Mouse (Mus musculus) mature B cell (primary cell): Measurements from ENCODE around the gene Camk2g.

Experiments
- in situ Hi-C: fragments of 300-500 bp; cut with MboI; formaldehyde crosslinking; loops from 2 replicates; pipeline ENCODE4 v1.14.3; 2019

Camk2g gene

GRCm38 (mm10) chr14:20785231-20785630 lies 8.7 kb downstream of the Camk2g start:
- in situ Hi-C loops: no loop called here

GRCm38 (mm10) chr14:20784708-20785107 lies 9.2 kb downstream of the Camk2g start:
- in situ Hi-C loops: no loop called here

- in situ Hi-C loops: no loop called here
Observed at GRCm38 (mm10) chr14:20783526-20783925, 10.4 kb downstream of the Camk2g start.

GRCm38 (mm10) chr14:20782860-20783259 lies 11.0 kb downstream of the Camk2g start:
- in situ Hi-C loops: no loop called here

DNA sequence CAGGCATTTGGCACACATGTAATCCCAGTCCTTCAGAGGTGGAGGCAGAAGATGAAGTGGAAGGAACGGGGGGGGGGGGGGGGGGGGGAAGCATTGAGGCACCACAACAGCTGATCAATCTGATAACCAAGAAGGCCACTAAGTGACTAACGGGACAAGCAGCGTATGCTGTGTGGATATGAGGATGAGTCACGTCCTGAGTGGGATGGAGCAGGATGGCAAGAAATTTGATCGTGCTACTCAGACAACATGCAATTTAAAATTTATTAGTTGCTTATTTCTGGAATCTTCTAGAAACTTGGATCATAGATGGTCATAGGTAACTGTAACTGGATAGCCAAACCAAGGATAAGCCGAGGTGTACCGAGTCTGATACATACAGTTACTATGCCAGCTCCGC lies 13.7 kb downstream of the Camk2g start:
- in situ Hi-C loops: no loop called here

DNA sequence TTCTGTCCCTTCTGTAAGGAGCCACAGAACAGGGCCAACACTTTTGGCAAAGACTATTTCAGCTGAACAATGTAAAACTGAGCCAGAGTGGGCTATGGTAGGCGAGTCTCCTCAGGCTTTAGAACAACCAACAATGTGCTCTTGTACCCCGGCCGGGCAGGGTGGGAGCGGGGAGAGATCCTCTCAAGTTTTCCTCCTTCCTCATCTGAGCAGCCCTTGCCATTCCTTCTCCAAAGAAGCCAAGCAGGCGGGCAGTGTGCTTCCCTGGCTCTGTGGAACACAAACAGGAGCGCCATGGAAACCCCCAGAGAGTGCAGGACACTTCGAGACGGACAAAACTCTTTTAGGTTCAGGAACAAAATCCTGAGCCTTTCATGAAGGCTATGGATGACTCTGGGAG lies 15.4 kb downstream of the Camk2g start:
- in situ Hi-C loops: no loop called here

DNA sequence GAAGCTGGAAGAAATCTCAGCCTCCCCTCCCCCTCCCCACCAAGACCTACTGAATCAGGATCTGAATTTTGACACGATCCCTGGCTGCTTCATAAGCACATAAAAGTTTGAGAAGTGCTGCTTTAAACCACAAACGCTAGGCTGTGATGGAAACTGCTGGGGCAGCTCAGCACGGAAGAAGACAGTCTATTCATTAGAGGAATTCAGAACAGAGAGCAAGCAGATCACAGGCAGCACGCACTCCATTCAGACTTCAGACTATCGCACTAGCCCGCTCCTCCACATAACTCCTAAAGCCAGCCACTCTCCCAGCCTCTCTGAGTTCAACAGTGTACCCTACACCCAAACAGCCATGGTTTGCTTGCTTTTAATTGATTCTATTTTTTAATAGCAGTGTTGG lies 18.2 kb downstream of the Camk2g start:
- in situ Hi-C loops: no loop called here

GRCm38 (mm10) chr14:20773410-20773809 lies 20.5 kb downstream of the Camk2g start:
- in situ Hi-C loops: no loop called here

DNA sequence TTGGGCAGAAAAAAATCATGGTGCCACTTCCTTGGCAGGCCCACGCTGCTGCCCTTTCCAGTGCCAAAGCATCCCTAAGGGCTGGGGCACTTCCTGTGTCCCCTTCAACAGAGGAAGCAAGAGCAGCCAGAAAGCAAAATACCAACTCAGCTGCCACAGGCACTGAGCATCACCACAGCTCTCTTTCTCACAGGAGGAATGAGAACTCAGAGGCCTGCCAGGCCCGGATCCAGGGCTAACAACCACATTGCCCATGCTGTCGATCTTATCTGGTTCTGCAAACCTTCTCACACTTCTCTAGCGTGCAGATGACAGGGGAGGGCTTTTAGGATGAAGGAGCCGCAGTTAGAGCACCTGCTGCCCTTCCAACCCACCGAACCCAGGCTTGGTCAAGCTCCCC lies 21.1 kb downstream of the Camk2g start:
- in situ Hi-C loops: no loop called here

DNA sequence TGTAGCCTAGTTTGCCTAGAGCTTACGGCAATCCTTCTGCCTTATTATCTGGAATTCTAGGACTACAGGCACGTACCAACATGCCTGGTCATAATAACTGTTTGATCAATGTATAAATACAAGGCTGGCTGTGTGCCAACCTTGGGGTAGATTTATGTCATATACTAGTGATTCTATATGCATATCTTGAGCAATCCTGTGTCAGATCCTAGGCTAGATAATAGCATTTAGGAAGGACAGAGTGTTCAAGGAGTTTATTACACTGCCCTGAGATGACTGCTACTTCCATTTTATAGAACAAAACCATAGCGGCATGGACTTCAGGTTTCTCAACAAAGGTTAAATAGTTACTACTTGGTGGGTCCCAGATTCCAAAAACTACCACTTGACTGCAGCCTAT lies 21.9 kb downstream of the Camk2g start:
- in situ Hi-C loops: no loop called here

GRCm38 (mm10) chr14:20768581-20768980 lies 25.3 kb downstream of the Camk2g start:
- in situ Hi-C loops: loop anchor here (10.0 kb wide), 1 partner anchor 106 kb away; no protein-coding TSS in a partner anchor

DNA sequence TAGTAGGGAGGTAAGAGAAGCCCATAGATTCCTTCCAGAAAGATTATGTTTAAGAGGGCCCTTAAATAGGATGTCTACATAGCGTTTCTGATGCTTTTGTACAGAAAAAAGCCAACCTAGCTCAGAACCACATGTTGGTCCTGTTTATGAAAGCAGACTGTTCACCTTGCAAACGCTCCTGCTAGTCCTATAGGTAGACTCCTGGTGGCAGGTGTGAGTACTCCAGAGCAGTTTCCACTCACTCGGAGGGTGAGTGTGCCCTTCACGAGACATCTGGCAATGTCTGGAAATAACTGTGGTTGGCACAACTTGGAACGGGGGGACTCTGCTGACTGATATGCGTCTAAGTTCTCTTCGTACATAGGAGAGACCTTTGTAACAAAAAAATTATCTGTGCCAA lies 26.0 kb downstream of the Camk2g start:
- in situ Hi-C loops: loop anchor here (10.0 kb wide), 1 partner anchor 107 kb away; no protein-coding TSS in a partner anchor

DNA sequence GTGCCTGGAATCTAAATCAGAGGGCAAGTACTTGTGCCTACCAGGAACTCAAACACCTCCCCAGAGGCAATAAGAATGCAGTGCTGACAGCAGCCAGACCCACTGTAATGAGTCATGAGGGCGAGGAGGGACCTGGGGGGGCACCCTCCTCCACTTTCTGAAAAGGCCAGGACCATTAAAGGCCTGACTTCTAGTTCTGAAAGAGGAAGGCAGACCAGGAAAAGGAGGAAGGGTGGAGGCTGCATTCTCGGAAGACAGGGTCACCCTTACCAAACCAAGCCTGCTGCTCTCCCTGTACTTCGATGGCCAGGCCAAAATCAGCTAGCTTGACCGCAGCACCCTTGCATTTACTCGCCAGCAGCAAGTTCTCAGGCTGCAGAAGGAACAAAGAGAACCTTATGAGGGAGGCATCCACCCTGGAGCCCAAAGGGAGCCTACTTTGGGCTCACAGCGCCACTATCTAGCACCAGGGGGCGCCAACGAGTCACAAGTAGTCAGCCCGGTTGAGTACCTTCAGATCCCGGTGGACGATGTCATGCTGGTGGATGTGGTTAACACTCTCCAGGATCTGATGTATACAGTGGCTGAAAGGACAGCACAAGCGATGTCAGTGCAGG lies 28.1 kb downstream of the Camk2g start:
- in situ Hi-C loops: loop anchor here (10.0 kb wide), 1 partner anchor 109 kb away; no protein-coding TSS in a partner anchor

DNA sequence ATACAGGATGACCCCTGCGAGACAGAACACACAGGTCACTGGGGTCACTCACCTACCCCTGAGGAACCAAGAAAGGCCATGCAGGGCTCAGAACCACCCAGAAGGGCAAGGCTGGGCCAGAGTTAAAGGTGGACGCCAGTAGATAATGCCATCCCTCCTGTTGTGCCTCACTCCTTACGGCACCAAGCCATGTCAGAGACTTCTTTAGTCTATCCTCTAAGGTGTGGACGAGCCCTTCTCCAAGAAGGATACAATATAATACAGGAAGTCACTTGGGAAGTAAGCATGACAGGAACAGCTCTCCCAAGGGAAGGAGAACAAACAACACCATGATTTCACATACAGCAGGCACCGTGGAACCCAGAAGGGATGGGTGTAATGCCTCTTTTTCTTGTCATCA lies 28.9 kb downstream of the Camk2g start:
- in situ Hi-C loops: loop anchor here (10.0 kb wide), 1 partner anchor 110 kb away; no protein-coding TSS in a partner anchor

GRCm38 (mm10) chr14:20758768-20759435 lies 35.0 kb downstream of the Camk2g start:
- in situ Hi-C loops: no loop called here

DNA sequence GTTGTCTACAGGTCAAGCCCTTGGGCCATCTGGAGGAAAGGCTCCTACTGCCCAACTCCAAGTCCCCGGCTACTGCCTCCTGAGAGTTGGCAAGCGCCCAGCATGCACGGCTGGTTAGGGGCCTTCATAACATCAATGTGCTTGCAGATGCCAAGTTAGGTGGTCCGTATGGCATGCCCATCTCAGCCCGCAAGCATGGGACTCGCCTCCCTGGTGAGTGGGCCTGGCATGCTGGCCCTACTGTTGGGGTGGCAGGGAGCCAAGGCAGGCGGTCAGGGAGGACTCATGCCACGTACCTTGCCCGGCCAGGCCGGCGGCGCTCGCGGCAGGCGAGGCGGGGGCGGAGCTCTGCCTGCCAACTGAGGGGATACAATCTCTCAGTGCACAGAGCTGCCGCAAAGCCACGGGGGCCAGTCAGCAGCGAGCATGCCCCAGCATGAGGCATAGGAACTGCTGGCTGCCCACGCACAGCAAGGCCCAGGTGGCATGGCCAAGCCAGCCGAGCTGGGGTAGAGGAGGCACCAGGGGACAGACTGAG lies 36.4 kb downstream of the Camk2g start:
- in situ Hi-C loops: no loop called here

- in situ Hi-C loops: no loop called here
Observed at GRCm38 (mm10) chr14:20753792-20754191, 40.1 kb downstream of the Camk2g start.

DNA sequence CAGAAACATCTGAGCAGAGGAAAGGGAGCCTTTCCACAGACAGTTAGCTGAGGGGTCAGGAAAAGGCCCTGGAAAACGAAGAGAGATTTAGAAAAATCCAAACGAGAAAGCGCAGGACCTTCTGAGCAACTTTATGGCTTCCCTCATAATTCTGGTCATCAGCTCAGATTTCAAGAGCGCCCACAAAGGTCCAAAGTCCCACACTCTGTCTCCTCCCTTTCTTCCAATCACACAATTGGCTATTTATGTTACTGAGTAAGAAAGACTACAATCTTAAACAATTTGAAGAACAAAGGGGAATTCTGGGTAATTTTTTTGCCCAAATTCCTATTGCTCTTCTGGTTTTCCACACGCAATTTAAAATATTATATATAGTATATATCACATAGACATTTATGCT lies 43.4 kb downstream of the Camk2g start:
- in situ Hi-C loops: no loop called here

DNA sequence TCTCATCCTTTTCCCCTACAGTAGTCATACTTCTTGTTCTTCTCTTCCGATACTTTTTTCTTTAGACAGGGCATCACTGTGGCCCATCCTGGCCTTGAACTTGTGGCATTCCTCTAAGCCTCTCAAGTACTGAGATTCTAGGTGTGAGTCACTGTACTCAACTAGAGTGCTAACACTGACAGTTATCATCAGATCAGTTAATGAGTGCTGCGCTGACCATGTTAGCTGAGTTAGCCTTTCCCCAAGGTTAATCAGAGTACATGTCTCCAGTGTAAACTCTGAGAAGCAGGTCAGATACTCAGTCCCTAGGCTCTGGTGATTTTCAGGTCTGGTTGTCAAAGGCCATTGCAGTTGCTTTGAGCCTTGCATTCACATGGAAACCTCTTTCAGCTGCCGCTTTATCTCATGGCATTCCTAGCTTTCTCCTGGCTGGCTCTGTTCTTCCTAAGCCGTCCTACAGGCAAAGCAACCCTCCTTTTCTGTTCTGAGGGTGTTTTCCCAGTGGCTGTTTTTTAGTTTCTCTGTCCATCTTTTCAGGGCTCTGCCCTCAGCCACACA lies 44.3 kb downstream of the Camk2g start:
- in situ Hi-C loops: no loop called here

- in situ Hi-C loops: no loop called here
Observed at GRCm38 (mm10) chr14:20748388-20748787, 45.5 kb downstream of the Camk2g start.

DNA sequence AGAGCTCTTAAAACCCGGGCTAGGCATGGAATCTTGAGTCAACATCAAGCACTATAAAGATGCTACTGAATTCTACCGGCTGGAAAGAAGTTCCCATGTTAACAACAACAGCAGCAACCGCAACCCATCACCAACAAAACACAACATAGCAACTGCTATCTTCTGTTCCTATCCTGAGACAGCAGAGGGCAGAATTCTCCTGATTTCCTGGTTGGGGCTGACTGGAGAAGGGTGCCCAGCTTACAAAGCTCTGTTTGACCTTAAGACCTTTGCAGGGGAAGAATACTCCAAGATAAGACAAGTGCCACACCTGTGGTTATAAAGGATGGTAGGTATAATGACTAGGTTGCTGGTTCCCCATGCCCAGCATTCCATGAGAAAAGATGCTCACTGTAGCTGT lies 47.0 kb downstream of the Camk2g start:
- in situ Hi-C loops: no loop called here

- in situ Hi-C loops: no loop called here
Observed at GRCm38 (mm10) chr14:20743614-20744013, 50.3 kb downstream of the Camk2g start.

GRCm38 (mm10) chr14:20741301-20741700 lies 52.6 kb downstream of the Camk2g start:
- in situ Hi-C loops: no loop called here
